Mouse (Mus musculus): ENCODE data around the gene Tacc2.
"Not testable (repeated sequence)": the region's sequence is repeated elsewhere in the genome, so short reads cannot be mapped to it uniquely, and the experiment has no call there.

Tacc2 gene

GRCm38 (mm10) chr7:130573746-130574145 lies 3.5 kb upstream of the Tacc2 start:
- no peak for DNase-seq

- peak in 1 of 2 experiments; percentile 27 for DNase-seq
Measured at GRCm38 (mm10) chr7:130574211-130574991, 2.8 kb upstream of the Tacc2 start.

GRCm38 (mm10) chr7:130576981-130577380 lies 257 bp upstream of the Tacc2 start:
- DNase-seq: no peak

GRCm38 (mm10) chr7:130578066-130578465 lies 828 bp downstream of the Tacc2 start:
- no peak for DNase-seq

- DNase-seq: no peak
Measured at GRCm38 (mm10) chr7:130578607-130579006, 1.4 kb downstream of the Tacc2 start.

- no peak for DNase-seq
Measured at GRCm38 (mm10) chr7:130586521-130587072, 9.4 kb downstream of the Tacc2 start.

GRCm38 (mm10) chr7:130590081-130590828 lies 13.0 kb downstream of the Tacc2 start:
- no peak for DNase-seq

GRCm38 (mm10) chr7:130590845-130591437 lies 13.7 kb downstream of the Tacc2 start:
- DNase-seq: no peak

GRCm38 (mm10) chr7:130592975-130593374 lies 15.7 kb downstream of the Tacc2 start:
- DNase-seq: not testable (repeated sequence)

- peak; percentile 45 to 48 for DNase-seq
Measured at GRCm38 (mm10) chr7:130593375-130594239, 16.4 kb downstream of the Tacc2 start.

GRCm38 (mm10) chr7:130596079-130596855 lies 19.0 kb downstream of the Tacc2 start:
- peak in 1 of 2 experiments; percentile 18 for DNase-seq

GRCm38 (mm10) chr7:130597546-130597945 lies 20.3 kb downstream of the Tacc2 start:
- DNase-seq: peak; percentile 28 to 34

GRCm38 (mm10) chr7:130600074-130600473 lies 22.8 kb downstream of the Tacc2 start:
- no peak for DNase-seq

- DNase-seq: no peak
Measured at GRCm38 (mm10) chr7:130600546-130600945, 23.3 kb downstream of the Tacc2 start.

- DNase-seq: no peak
Measured at GRCm38 (mm10) chr7:130602804-130603203, 25.6 kb downstream of the Tacc2 start.

- DNase-seq: no peak
Measured at GRCm38 (mm10) chr7:130603556-130603955, 26.3 kb downstream of the Tacc2 start.

GRCm38 (mm10) chr7:130604390-130604789 lies 27.2 kb downstream of the Tacc2 start:
- no peak for DNase-seq

- peak in 1 of 2 experiments; percentile 22 for DNase-seq
Measured at GRCm38 (mm10) chr7:130605111-130605510, 27.9 kb downstream of the Tacc2 start.

GRCm38 (mm10) chr7:130606958-130607357 lies 29.7 kb downstream of the Tacc2 start:
- no peak for DNase-seq

GRCm38 (mm10) chr7:130613973-130614372 lies 36.7 kb downstream of the Tacc2 start:
- no peak for DNase-seq

GRCm38 (mm10) chr7:130617591-130617990 lies 40.4 kb downstream of the Tacc2 start:
- DNase-seq: no peak
